Mouse (Mus musculus): ENCODE data around the gene Exd1. TPM values are rescaled to one million over a fixed set of nuclear protein-coding genes. Genes with fewer than 3 reads are reported as not detected.

Exd1 gene
- polyA plus RNA-seq, 2 experiments = 0.12 to 0.14 TPM

DNA sequence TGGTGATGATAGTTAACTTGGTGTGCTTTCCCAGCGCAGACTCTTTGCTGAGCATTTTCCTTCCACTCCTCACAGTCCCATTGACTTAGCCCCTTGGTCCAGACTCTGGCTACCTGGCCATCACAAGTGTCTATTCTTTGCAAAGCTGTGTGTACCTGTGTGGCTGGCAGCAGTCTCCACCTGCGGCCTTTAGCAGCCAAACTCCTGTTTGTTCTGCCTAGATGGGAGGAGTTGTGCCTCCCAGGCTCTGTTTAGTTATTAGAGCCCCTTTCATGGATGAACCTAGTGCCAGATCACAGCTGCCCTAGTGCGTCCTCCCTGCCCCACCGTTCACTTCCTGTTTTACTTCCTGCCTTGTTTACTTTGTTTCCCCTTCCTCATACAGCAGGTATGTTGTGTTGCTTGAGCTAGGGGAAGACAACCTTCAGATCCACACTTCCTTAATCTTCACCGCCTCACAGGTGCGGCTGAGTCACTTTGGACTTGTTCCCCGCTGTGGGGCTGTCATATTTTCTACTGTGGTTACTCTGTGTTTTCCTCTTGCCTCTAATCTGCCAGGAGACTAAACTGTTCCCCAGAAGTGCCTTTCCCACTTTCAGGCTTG is 11.4 kb upstream of the Exd1 start:
- Histone ChIP-seq H3K36me3 (replicated peaks; ENCODE audit: control insufficient read depth, insufficient read depth, low read depth) (no peaks in the 10 kb centered on the region), H3K4me3 (ENCODE audit: insufficient read depth in 1 of 2, low read depth in 2 of 2, low read length in 2 of 2) (no peak overlapping the region), H3K27ac (no peak overlapping the region), H3K4me1 (replicated peaks; ENCODE audit: control insufficient read depth in 2 of 2, insufficient read depth in 2 of 2, low read length in 1 of 2) (peaks cover 0 to 7% of the 10 kb centered on the region in 2 experiments; a peak in 2 of 4 replicates), H3K9ac (replicated peaks) (no peak overlapping the region), H3K4me2 (ENCODE audit: low read depth) (no peak overlapping the region), H3K9me3 (ENCODE audit: control insufficient read depth, low read length) (no peaks in the 10 kb centered on the region), H3K27me3 (ENCODE audit: control insufficient read depth, insufficient read depth, low read length) (no peaks in the 10 kb centered on the region)
- 43% methylated on average over 7 of the region's 7 CpGs for WGBS (ENCODE audit: insufficient replicate concordance)
- DNase-seq (ENCODE audit: low read depth in 3 of 3, low spot score in 3 of 3) (no peak), ATAC-seq (ENCODE audit: insufficient read depth) (no peak)
- TF ChIP-seq CTCF (IDR thresholded peaks at IDR 0.05; ENCODE audit: low read depth) (no peak), EP300 (IDR thresholded peaks at IDR 0.05; ENCODE audit: low read depth) (no peak)

DNA sequence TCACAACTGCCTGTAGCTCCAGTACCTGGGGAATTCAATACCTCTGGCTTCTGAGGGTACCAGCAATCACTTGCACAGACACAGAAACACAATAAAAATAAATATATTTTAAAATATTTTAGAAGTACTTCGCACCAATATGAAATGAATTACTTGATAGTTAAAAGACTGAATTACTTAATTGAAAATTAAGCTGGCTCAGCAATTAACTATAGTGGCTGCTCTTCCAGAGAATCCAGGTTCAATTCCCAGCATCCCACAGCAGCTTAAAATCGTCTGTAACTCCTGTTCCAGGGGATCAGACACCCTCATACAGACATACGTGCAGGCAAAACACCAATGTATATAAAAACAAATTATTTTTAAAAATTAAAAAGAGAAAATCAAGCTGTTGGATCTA is 10.6 kb upstream of the Exd1 start:
- Histone ChIP-seq H3K9me3 (ENCODE audit: control insufficient read depth, low read length) (no peaks in the 10 kb centered on the region), H3K9ac (replicated peaks) (no peak overlapping the region), H3K4me1 (replicated peaks; ENCODE audit: control insufficient read depth in 2 of 2, insufficient read depth in 2 of 2, low read length in 1 of 2) (peaks cover 0 to 7% of the 10 kb centered on the region in 2 experiments; a peak in 2 of 4 replicates), H3K27me3 (ENCODE audit: control insufficient read depth, insufficient read depth, low read length) (no peaks in the 10 kb centered on the region), H3K4me2 (ENCODE audit: low read depth) (no peak overlapping the region), H3K36me3 (replicated peaks; ENCODE audit: control insufficient read depth, insufficient read depth, low read depth) (no peaks in the 10 kb centered on the region), H3K27ac (no peak overlapping the region), H3K4me3 (ENCODE audit: insufficient read depth in 1 of 2, low read depth in 2 of 2, low read length in 2 of 2) (no peak overlapping the region)
- 72% methylated on average over 3 of the region's 3 CpGs for WGBS (ENCODE audit: insufficient replicate concordance)
- TF ChIP-seq EP300 (IDR thresholded peaks at IDR 0.05; ENCODE audit: low read depth) (no peak), CTCF (IDR thresholded peaks at IDR 0.05; ENCODE audit: low read depth) (no peak)
- ATAC-seq (ENCODE audit: insufficient read depth) = no peak
- no peak for DNase-seq (ENCODE audit: low read depth in 3 of 3, low spot score in 3 of 3)

DNA sequence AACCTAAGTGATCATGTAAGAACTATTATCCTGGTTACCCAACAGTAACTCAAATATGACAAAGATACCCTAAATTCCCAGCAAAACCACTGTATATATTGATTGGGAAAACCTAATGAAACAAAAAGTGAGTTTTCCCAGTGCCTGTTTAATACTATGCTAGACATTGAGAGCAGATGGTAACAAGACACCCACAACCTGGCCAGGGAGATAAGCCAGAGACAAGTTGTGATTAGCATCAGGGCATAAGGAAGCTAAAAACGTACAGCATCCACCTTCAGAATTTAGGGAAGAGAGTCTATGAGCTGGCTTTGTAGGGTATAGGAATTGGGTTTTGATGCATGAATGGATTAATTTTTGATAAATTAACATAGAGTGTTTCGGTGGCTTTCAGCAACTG is 2.3 kb upstream of the Exd1 start:
- Histone ChIP-seq H3K27ac (no peak overlapping the region), H3K4me2 (ENCODE audit: low read depth) (peak overlapping the region; percentile 82)

DNA sequence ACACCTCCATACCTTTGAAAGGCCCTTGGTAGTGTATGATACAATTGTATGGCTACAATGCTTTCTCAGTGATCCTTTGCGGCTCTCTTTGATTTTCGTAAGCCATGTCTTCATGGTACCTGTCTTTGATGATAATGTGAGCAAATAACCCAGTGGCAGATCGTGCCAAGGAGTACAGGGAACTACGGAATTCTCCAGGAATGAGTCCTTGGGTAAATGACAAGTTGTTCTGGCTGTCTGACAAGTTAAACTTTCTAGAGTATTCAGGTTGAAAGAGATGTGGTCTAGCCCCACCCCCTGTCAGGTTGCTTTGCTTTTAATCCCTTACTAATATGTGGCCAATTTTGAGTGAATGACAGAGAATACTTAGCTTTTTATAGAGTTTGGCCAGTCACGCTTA is 1.3 kb upstream of the Exd1 start:
- TF ChIP-seq EP300 (IDR thresholded peaks at IDR 0.05; ENCODE audit: low read depth) (no peak), CTCF (IDR thresholded peaks at IDR 0.05; ENCODE audit: low read depth) (no peak)
- 73% methylated on average over 5 of the region's 5 CpGs for WGBS (ENCODE audit: insufficient replicate concordance)
- no peak for DNase-seq (ENCODE audit: low read depth in 3 of 3, low spot score in 3 of 3)

More for the DNA sequence above, 2.3 kb upstream of the Exd1 start:
- Histone ChIP-seq H3K27me3 (ENCODE audit: control insufficient read depth, insufficient read depth, low read length) (no peaks in the 10 kb centered on the region), H3K36me3 (replicated peaks; ENCODE audit: control insufficient read depth, insufficient read depth, low read depth) (no peaks in the 10 kb centered on the region), H3K9me3 (ENCODE audit: control insufficient read depth, low read length) (no peaks in the 10 kb centered on the region), H3K4me3 (ENCODE audit: insufficient read depth in 1 of 2, low read depth in 2 of 2, low read length in 2 of 2) (peak overlapping the region in 1 of 2 experiments; percentile 86; a peak in 1 of 4 replicates), H3K9ac (replicated peaks) (peak overlapping the region; percentile 32; the same call in 1 of the 2 replicates), H3K4me1 (replicated peaks; ENCODE audit: control insufficient read depth in 2 of 2, insufficient read depth in 2 of 2, low read length in 1 of 2) (peaks cover 14 to 16% of the 10 kb centered on the region in 2 experiments)
- DNase-seq (ENCODE audit: low read depth in 3 of 3, low spot score in 3 of 3) (peak; percentile 26 to 50 (median 40)), ATAC-seq (ENCODE audit: insufficient read depth) (no peak)
- 48% methylated on average over 2 of the region's 2 CpGs for WGBS (ENCODE audit: insufficient replicate concordance)
- TF ChIP-seq CTCF (IDR thresholded peaks at IDR 0.05; ENCODE audit: low read depth) = no peak
- TF ChIP-seq EP300 (IDR thresholded peaks at IDR 0.05; ENCODE audit: low read depth) = peak; percentile 30; the same call in 1 of the 2 replicates

DNA sequence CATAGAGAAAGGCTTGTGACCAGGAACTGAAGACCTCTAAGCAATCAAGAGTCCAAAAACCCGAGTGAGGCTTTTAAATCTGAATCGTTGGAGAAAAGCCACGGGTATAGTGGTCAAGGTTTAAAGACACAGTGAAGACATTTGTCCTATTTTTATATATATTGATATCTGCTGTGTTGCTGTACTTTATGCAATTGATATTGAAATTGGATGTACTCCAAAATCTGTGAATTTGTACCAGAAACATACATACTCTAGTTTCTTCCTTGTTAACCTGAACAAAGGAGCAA is 889 bp upstream of the Exd1 start:
- H3K9ac ChIP-seq (replicated peaks) = peak overlapping the region; percentile 88
- H3K27me3 ChIP-seq (ENCODE audit: control insufficient read depth, insufficient read depth, low read length) = no peaks in the 10 kb centered on the region
- H3K4me3 ChIP-seq (ENCODE audit: insufficient read depth in 1 of 2, low read depth in 2 of 2, low read length in 2 of 2) = peak overlapping the region; percentile 78 to 86
- no peak for TF ChIP-seq EP300 (IDR thresholded peaks at IDR 0.05; ENCODE audit: low read depth)
- no peak for TF ChIP-seq CTCF (IDR thresholded peaks at IDR 0.05; ENCODE audit: low read depth)
- no peak for DNase-seq (ENCODE audit: low read depth in 3 of 3, low spot score in 3 of 3)
- no peak for ATAC-seq (ENCODE audit: insufficient read depth)
- H3K27ac ChIP-seq = peak overlapping the region; percentile 79
- no peaks in the 10 kb centered on the region for H3K36me3 ChIP-seq (replicated peaks; ENCODE audit: control insufficient read depth, insufficient read depth, low read depth)
- peaks cover 14 to 16% of the 10 kb centered on the region in 2 experiments for H3K4me1 ChIP-seq (replicated peaks; ENCODE audit: control insufficient read depth in 2 of 2, insufficient read depth in 2 of 2, low read length in 1 of 2)
- WGBS (ENCODE audit: insufficient replicate concordance) = 6% methylated on average over 3 of the region's 3 CpGs
- H3K9me3 ChIP-seq (ENCODE audit: control insufficient read depth, low read length) = no peaks in the 10 kb centered on the region
- peak overlapping the region; percentile 82 for H3K4me2 ChIP-seq (ENCODE audit: low read depth)

More for the DNA sequence above, 1.3 kb upstream of the Exd1 start:
- H3K4me2 ChIP-seq (ENCODE audit: low read depth) = peak overlapping the region; percentile 82
- no peak for ATAC-seq (ENCODE audit: insufficient read depth)
- H3K9me3 ChIP-seq (ENCODE audit: control insufficient read depth, low read length) = no peaks in the 10 kb centered on the region
- no peak overlapping the region for H3K27ac ChIP-seq
- no peaks in the 10 kb centered on the region for H3K36me3 ChIP-seq (replicated peaks; ENCODE audit: control insufficient read depth, insufficient read depth, low read depth)
- H3K27me3 ChIP-seq (ENCODE audit: control insufficient read depth, insufficient read depth, low read length) = no peaks in the 10 kb centered on the region
- H3K4me3 ChIP-seq (ENCODE audit: insufficient read depth in 1 of 2, low read depth in 2 of 2, low read length in 2 of 2) = peak overlapping the region; percentile 78 to 86
- H3K4me1 ChIP-seq (replicated peaks; ENCODE audit: control insufficient read depth in 2 of 2, insufficient read depth in 2 of 2, low read length in 1 of 2) = peaks cover 14 to 16% of the 10 kb centered on the region in 2 experiments
- peak overlapping the region; percentile 88 for H3K9ac ChIP-seq (replicated peaks)

Data from liver, embryonic 14.5 days (tissue).